Mouse (Mus musculus) liver, embryonic 11.5 days (tissue): ENCODE data around the gene Ifi35. TPM values are rescaled to one million over a fixed set of nuclear protein-coding genes. Genes with fewer than 3 reads are reported as not detected.
A peak's percentile ranks its signal among the peaks of the same experiment; 100 is the strongest.

Source experiments
- ATAC-seq: fragments of 200-750 bp; cut with Nextera tagmentation; replicated peaks from 2 replicates; pipeline ENCODE4 v1.8.0; 2017; ENCODE audit warnings: moderate number of reproducible peaks, mild to moderate bottlenecking, moderate TSS enrichment, moderate library complexity; ENCODE audit not compliant: low FRiP score
- DNase-seq: peaks from one replicate; pipeline ENCODE4 v3.0.0-alpha.2; 2017; ENCODE audit warnings: low spot score
- H3K27ac ChIP-seq: fragments of 300-500 bp; sonication (generic); 2 replicates; pipeline ENCODE4 v1.5.1; 2014; ENCODE audit warnings: mild to moderate bottlenecking, low read depth, low read length, control low read depth
- H3K27me3 ChIP-seq: fragments of 300-500 bp; sonication (generic); replicated peaks from 2 replicates; pipeline ENCODE4 v1.6.1; 2014; ENCODE audit warnings: low read length, mixed read lengths; ENCODE audit not compliant: control insufficient read depth, insufficient read depth
- H3K36me3 ChIP-seq: fragments of 300-500 bp; sonication (generic); 2 replicates; pipeline ENCODE4 v1.6.1; 2014; ENCODE audit warnings: mild to moderate bottlenecking, low read length, moderate library complexity, mixed read lengths; ENCODE audit not compliant: control insufficient read depth, insufficient read depth
- H3K4me1 ChIP-seq: fragments of 300-500 bp; sonication (generic); replicated peaks from 2 replicates; pipeline ENCODE4 v1.6.1; 2014; ENCODE audit warnings: low read length, mixed read lengths; ENCODE audit not compliant: control insufficient read depth, insufficient read depth
- H3K4me2 ChIP-seq: fragments of 300-500 bp; sonication (generic); 2 replicates; pipeline ENCODE4 v1.6.1; 2014; ENCODE audit warnings: mild to moderate bottlenecking, control low read depth, moderate library complexity
- H3K4me3 ChIP-seq: fragments of 300-500 bp; sonication (generic); 2 replicates; pipeline ENCODE4 v1.5.1; 2014; ENCODE audit warnings: low read depth, low read length, control low read depth
- H3K9ac ChIP-seq: fragments of 300-500 bp; sonication (generic); 2 replicates; pipeline ENCODE4 v1.6.1; 2014; ENCODE audit warnings: low read depth, low read length, control low read depth
- H3K9me3 ChIP-seq: fragments of 300-500 bp; sonication (generic); 2 replicates; pipeline ENCODE4 v1.6.1; 2016; ENCODE audit warnings: low read length, inconsistent platforms, mixed read lengths; ENCODE audit not compliant: control insufficient read depth
- WGBS: fragments of 180-500 bp; shearing (Covaris S2); extraction: QIAGEN DNeasy Blood & Tissue Kit; methylation state at CpG from one replicate; pipeline ENCODE4 v1.1.7; 2014; 5-methylcytosine and 5-hydroxymethylcytosine counted together
- polyA plus RNA-seq: library from polyadenylated mRNA; unstranded; fragments of >200 nt; fragmentation: Nextera tagmentation; extraction: Ambion mirVana; gene quantifications from 2 replicates; pipeline ENCODE4 v1.2.1, GENCODE M21; 2014

Ifi35 gene
- polyA plus RNA-seq, 1 experiment from 2014 or later: 34.6 TPM

GRCm38 (mm10) chr11:101477552-101478211, 29.5 kb downstream of the Ifi35 start:
- 0 out of 2 replicates have a peak, but pooled peaks cover 2% of the 10 kb centered on the region for H3K27me3 ChIP-seq
- H3K4me2 ChIP-seq: no peak overlapping the region
- DNase-seq (no peak), ATAC-seq (no peak)
- H3K27ac ChIP-seq: no peak overlapping the region
- no peak overlapping the region for H3K4me3 ChIP-seq
- no peak overlapping the region for H3K9ac ChIP-seq
- peaks cover 8% of the 10 kb centered on the region for H3K4me1 ChIP-seq
- no peaks in the 10 kb centered on the region for H3K9me3 ChIP-seq
- H3K36me3 ChIP-seq: no peaks in the 10 kb centered on the region
- 72% methylated on average over 10 of the region's 10 CpGs for WGBS

- H3K27ac ChIP-seq: no peak overlapping the region
- H3K27me3 ChIP-seq: no peaks in the 10 kb centered on the region
- no peaks in the 10 kb centered on the region for H3K36me3 ChIP-seq
- WGBS: 24% methylated on average over 18 of the region's 18 CpGs
- peak overlapping the region; percentile 49 for H3K4me2 ChIP-seq
- ATAC-seq (no peak), DNase-seq (no peak)
- peaks cover 15% of the 10 kb centered on the region for H3K4me1 ChIP-seq
- H3K9ac ChIP-seq: no peak overlapping the region
- no peaks in the 10 kb centered on the region for H3K9me3 ChIP-seq
- H3K4me3 ChIP-seq: no peak overlapping the region
Measured at GRCm38 (mm10) chr11:101479171-101479635, 31.0 kb downstream of the Ifi35 start.

GRCm38 (mm10) chr11:101480912-101481311, 32.7 kb downstream of the Ifi35 start:
- DNase-seq: no peak
- Histone ChIP-seq H3K9ac (no peak overlapping the region), H3K27ac (no peak overlapping the region), H3K27me3 (no peaks in the 10 kb centered on the region), H3K4me1 (peaks cover 32% of the 10 kb centered on the region), H3K4me3 (no peak overlapping the region), H3K4me2 (no peak overlapping the region), H3K9me3 (no peaks in the 10 kb centered on the region), H3K36me3 (no peaks in the 10 kb centered on the region)
- 27% methylated on average over 6 of the region's 6 CpGs for WGBS
- ATAC-seq: no peak

- Histone ChIP-seq H3K4me2 (peak overlapping the region; percentile 3), H3K4me3 (no peak overlapping the region), H3K27ac (no peak overlapping the region), H3K9ac (no peak overlapping the region), H3K27me3 (no peaks in the 10 kb centered on the region), H3K9me3 (no peaks in the 10 kb centered on the region), H3K36me3 (peaks cover 7% of the 10 kb centered on the region; the same call in 1 of the 2 replicates), H3K4me1 (peaks cover 41% of the 10 kb centered on the region)
- 41% methylated on average over 3 of the region's 3 CpGs for WGBS
- no peak for ATAC-seq
- DNase-seq: no peak
Measured at GRCm38 (mm10) chr11:101483804-101484203, 35.6 kb downstream of the Ifi35 start.

- Histone ChIP-seq H3K36me3 (peaks cover 11% of the 10 kb centered on the region; the same call in 1 of the 2 replicates), H3K4me1 (peaks cover 37% of the 10 kb centered on the region), H3K4me3 (no peak overlapping the region), H3K9me3 (no peaks in the 10 kb centered on the region), H3K9ac (no peak overlapping the region), H3K27ac (peak overlapping the region; percentile 51; the same call in 1 of the 2 replicates), H3K4me2 (peak overlapping the region; percentile 3), H3K27me3 (no peaks in the 10 kb centered on the region)
- 44% methylated on average over 6 of the region's 6 CpGs for WGBS
- ATAC-seq (peak; percentile 46; the same call in 1 of the 2 replicates), DNase-seq (no peak)
Measured at GRCm38 (mm10) chr11:101484245-101484644, 36.0 kb downstream of the Ifi35 start.

- Histone ChIP-seq H3K27me3 (no peaks in the 10 kb centered on the region), H3K9me3 (no peaks in the 10 kb centered on the region), H3K9ac (no peak overlapping the region), H3K4me2 (peak overlapping the region; percentile 3), H3K36me3 (peaks cover 15% of the 10 kb centered on the region; the same call in 1 of the 2 replicates), H3K27ac (peak overlapping the region; percentile 51; the same call in 1 of the 2 replicates), H3K4me1 (peaks cover 33% of the 10 kb centered on the region), H3K4me3 (no peak overlapping the region)
- 47% methylated on average over 7 of the region's 7 CpGs for WGBS
- DNase-seq (no peak), ATAC-seq (peak; percentile 64; the same call in 1 of the 2 replicates)
Measured at GRCm38 (mm10) chr11:101484814-101485213, 36.6 kb downstream of the Ifi35 start.

- Histone ChIP-seq H3K9me3 (no peaks in the 10 kb centered on the region), H3K36me3 (peaks cover 15% of the 10 kb centered on the region; the same call in 1 of the 2 replicates), H3K4me1 (peaks cover 33% of the 10 kb centered on the region), H3K27ac (peak overlapping the region; percentile 8; the same call in 1 of the 2 replicates), H3K4me3 (no peak overlapping the region), H3K4me2 (peak overlapping the region; percentile 3), H3K9ac (no peak overlapping the region), H3K27me3 (no peaks in the 10 kb centered on the region)
- ATAC-seq: peak; percentile 92
- peak; percentile 60 for DNase-seq
- 7% methylated on average over 6 of the region's 6 CpGs for WGBS
Measured at GRCm38 (mm10) chr11:101485509-101486028, 37.4 kb downstream of the Ifi35 start.

- peaks cover 33% of the 10 kb centered on the region for H3K4me1 ChIP-seq
- peak overlapping the region; percentile 3 for H3K4me2 ChIP-seq
- no peaks in the 10 kb centered on the region for H3K9me3 ChIP-seq
- ATAC-seq (no peak), DNase-seq (no peak)
- no peak overlapping the region for H3K27ac ChIP-seq
- no peak overlapping the region for H3K9ac ChIP-seq
- H3K36me3 ChIP-seq: peaks cover 15% of the 10 kb centered on the region; the same call in 1 of the 2 replicates
- no peaks in the 10 kb centered on the region for H3K27me3 ChIP-seq
- 32% methylated on average over 6 of the region's 6 CpGs for WGBS
- H3K4me3 ChIP-seq: no peak overlapping the region
Measured at GRCm38 (mm10) chr11:101486126-101486525, 37.9 kb downstream of the Ifi35 start.
